Mouse (Mus musculus): ENCODE measurements around the gene Cdc73.
"Not testable (repeated sequence)": the region's sequence is repeated elsewhere in the genome, so short reads cannot be mapped to it uniquely, and the experiment has no call there.

- not testable (repeated sequence) for TF ChIP-seq POLR2A (IDR thresholded peaks at IDR 0.05; ENCODE audit: borderline replicate concordance, extremely low read depth, low read depth, low read length); CTCF (IDR thresholded peaks at IDR 0.05; ENCODE audit: insufficient read depth, low read length)
These were observed 37.9 kb downstream of the Cdc73 start for GRCm38 (mm10) chr1:143664786-143665185.

Measured in lung, adult 2 months (tissue).